Mouse (Mus musculus) hindbrain, embryonic 15.5 days (tissue): ENCODE measurements around the gene Mfap3. TPM values are rescaled to one million over a fixed set of nuclear protein-coding genes. Genes with fewer than 3 reads are reported as not detected.
A peak's percentile ranks its signal among the peaks of the same experiment; 100 is the strongest.

ENCODE experiments used
- ATAC-seq: fragments of 200-750 bp; cut with Nextera tagmentation; 2 replicates; pipeline ENCODE4 v1.8.0; 2017; ENCODE audit warnings: low read depth, moderate number of reproducible peaks, moderate TSS enrichment; ENCODE audit not compliant: low FRiP score
- H3K27ac ChIP-seq: fragments of 300-500 bp; sonication (generic); replicated peaks from 2 replicates; pipeline ENCODE4 v1.5.1; 2015; ENCODE audit warnings: mild to moderate bottlenecking, inconsistent platforms
- H3K27me3 ChIP-seq: fragments of 300-500 bp; sonication (generic); 2 replicates; pipeline ENCODE4 v1.6.1; 2015; ENCODE audit warnings: control low read depth, inconsistent platforms
- H3K36me3 ChIP-seq: fragments of 300-500 bp; sonication (generic); 2 replicates; pipeline ENCODE4 v1.6.1; 2015; ENCODE audit warnings: control low read depth, inconsistent platforms
- H3K4me1 ChIP-seq: fragments of 300-500 bp; sonication (generic); replicated peaks from 2 replicates; pipeline ENCODE4 v1.6.1; 2015; ENCODE audit warnings: control low read depth, inconsistent platforms
- H3K4me2 ChIP-seq: fragments of 300-500 bp; sonication (generic); 2 replicates; pipeline ENCODE4 v1.6.1; 2015; ENCODE audit warnings: moderate library complexity, mild to moderate bottlenecking, inconsistent platforms
- H3K4me3 ChIP-seq: fragments of 300-500 bp; sonication (generic); 2 replicates; pipeline ENCODE4 v1.5.1; 2015; ENCODE audit warnings: mild to moderate bottlenecking, inconsistent platforms
- H3K9ac ChIP-seq: fragments of 300-500 bp; sonication (generic); 2 replicates; pipeline ENCODE4 v1.6.1; 2015; ENCODE audit warnings: inconsistent platforms
- H3K9me3 ChIP-seq: fragments of 300-500 bp; sonication (generic); 2 replicates; pipeline ENCODE4 v1.6.1; 2016; ENCODE audit warnings: control low read depth, inconsistent platforms
- WGBS: fragments of 180-500 bp; shearing (Covaris S2); methylation state at CpG from one replicate; pipeline ENCODE4 v1.1.7; 2015; 5-methylcytosine and 5-hydroxymethylcytosine counted together
- polyA plus RNA-seq: library from polyadenylated mRNA; unstranded; fragments of >200 nt; fragmentation: Nextera tagmentation; extraction: Ambion mirVana; gene quantifications from 2 replicates; pipeline ENCODE4 v1.2.1, GENCODE M21; 2015

Mfap3 gene
- polyA plus RNA-seq, 1 experiment from 2014 or later: 59.5 TPM

- H3K27me3 ChIP-seq: no peaks in the 10 kb centered on the region
- H3K9ac ChIP-seq: no peak overlapping the region
- H3K9me3 ChIP-seq: no peaks in the 10 kb centered on the region
- 0 out of 2 replicates have a peak, but pooled peaks cover 2% of the 10 kb centered on the region for H3K36me3 ChIP-seq
- H3K4me3 ChIP-seq: no peak overlapping the region
- 18% methylated on average over 18 of the region's 18 CpGs for WGBS
- H3K4me2 ChIP-seq: peak overlapping the region; percentile 28; the same call in 1 of the 2 replicates
- peaks cover 18% of the 10 kb centered on the region for H3K4me1 ChIP-seq
- 0 out of 2 replicates have a peak, but pooled peaks have one; percentile 51 for ATAC-seq
- H3K27ac ChIP-seq: peak overlapping the region; percentile 49
Observed at GRCm38 (mm10) chr11:57566091-57567035, 47.9 kb downstream of the Mfap3 start.

- Histone ChIP-seq H3K4me2 (no peak overlapping the region), H3K9ac (no peak overlapping the region), H3K27me3 (peaks cover 3% of the 10 kb centered on the region; the same call in 1 of the 2 replicates), H3K4me1 (peaks cover 21% of the 10 kb centered on the region), H3K27ac (no peak overlapping the region), H3K4me3 (no peak overlapping the region), H3K9me3 (no peaks in the 10 kb centered on the region), H3K36me3 (0 out of 2 replicates have a peak, but pooled peaks cover 2% of the 10 kb centered on the region)
- WGBS: 96% methylated on average over 2 of the region's 2 CpGs
- no peak for ATAC-seq
Observed at GRCm38 (mm10) chr11:57568950-57569490, 50.6 kb downstream of the Mfap3 start.

GRCm38 (mm10) chr11:57571035-57571434, 52.6 kb downstream of the Mfap3 start:
- H3K27me3 ChIP-seq: peaks cover 3% of the 10 kb centered on the region; the same call in 1 of the 2 replicates
- H3K4me3 ChIP-seq: no peak overlapping the region
- no peak for ATAC-seq
- H3K4me2 ChIP-seq: no peak overlapping the region
- H3K9me3 ChIP-seq: no peaks in the 10 kb centered on the region
- no peak overlapping the region for H3K9ac ChIP-seq
- H3K27ac ChIP-seq: no peak overlapping the region
- H3K36me3 ChIP-seq: 0 out of 2 replicates have a peak, but pooled peaks cover 2% of the 10 kb centered on the region
- WGBS: 82% methylated on average over 3 of the region's 3 CpGs
- H3K4me1 ChIP-seq: peaks cover 14% of the 10 kb centered on the region

GRCm38 (mm10) chr11:57573686-57574274, 55.3 kb downstream of the Mfap3 start:
- WGBS: 59% methylated on average over 14 of the region's 14 CpGs
- 0 out of 2 replicates have a peak, but pooled peaks cover 2% of the 10 kb centered on the region for H3K36me3 ChIP-seq
- no peak for ATAC-seq
- H3K9me3 ChIP-seq: no peaks in the 10 kb centered on the region
- no peak overlapping the region for H3K27ac ChIP-seq
- no peak overlapping the region for H3K4me2 ChIP-seq
- no peak overlapping the region for H3K4me3 ChIP-seq
- H3K9ac ChIP-seq: no peak overlapping the region
- peaks cover 3% of the 10 kb centered on the region; the same call in 1 of the 2 replicates for H3K27me3 ChIP-seq
- 0 out of 2 replicates have a peak, but pooled peaks cover 3% of the 10 kb centered on the region for H3K4me1 ChIP-seq

GRCm38 (mm10) chr11:57576871-57577515, 58.5 kb downstream of the Mfap3 start:
- no peak for ATAC-seq
- 0 out of 2 replicates have a peak, but pooled peaks cover 3% of the 10 kb centered on the region for H3K4me1 ChIP-seq

GRCm38 (mm10) chr11:57582818-57583635, 64.6 kb downstream of the Mfap3 start:
- no peaks in the 10 kb centered on the region for H3K27me3 ChIP-seq
- H3K27ac ChIP-seq: peak overlapping the region; percentile 67
- 0 out of 2 replicates have a peak overlapping the region, but pooled peaks have one; percentile 5 for H3K4me2 ChIP-seq
- 13% methylated on average over 10 of the region's 10 CpGs for WGBS
- H3K4me3 ChIP-seq: no peak overlapping the region
- H3K36me3 ChIP-seq: no peaks in the 10 kb centered on the region
- ATAC-seq: peak; percentile 80
- H3K9me3 ChIP-seq: no peaks in the 10 kb centered on the region
- peaks cover 27% of the 10 kb centered on the region for H3K4me1 ChIP-seq
- no peak overlapping the region for H3K9ac ChIP-seq

More at GRCm38 (mm10) chr11:57576871-57577515, 58.5 kb downstream of the Mfap3 start:
- H3K36me3 ChIP-seq: no peaks in the 10 kb centered on the region
- H3K4me3 ChIP-seq: no peak overlapping the region
- WGBS: 65% methylated on average over 6 of the region's 6 CpGs
- peaks cover 3% of the 10 kb centered on the region; the same call in 1 of the 2 replicates for H3K27me3 ChIP-seq
- no peak overlapping the region for H3K4me2 ChIP-seq
- H3K9ac ChIP-seq: no peak overlapping the region
- H3K27ac ChIP-seq: no peak overlapping the region
- H3K9me3 ChIP-seq: no peaks in the 10 kb centered on the region

Other genes starting within 250 kb of the Mfap3 start
- 76.4 and 77.4 TPM in 2 replicates for gene Fam114a2, start within 50 bp of the Mfap3 start, polyA plus RNA-seq
- gene Galnt10, start 126.8 kb downstream of the Mfap3 start, polyA plus RNA-seq: 14.6 and 15.4 TPM in 2 replicates